Mouse (Mus musculus): ENCODE measurements around the gene Naxd.

GRCm38 (mm10) chr8:11542866-11543265, 45.6 kb downstream of the Naxd start:
- TF ChIP-seq POLR2A (IDR thresholded peaks at IDR 0.05; ENCODE audit: insufficient read depth, low read depth, low read length) (no peak), CTCF (IDR thresholded peaks at IDR 0.05) (no peak), EP300 (IDR thresholded peaks at IDR 0.05; ENCODE audit: insufficient read depth, low read depth, low read length) (no peak)
